Mouse (Mus musculus) liver, embryonic 16.5 days (tissue): ENCODE data around the gene Dnajb11. TPM values are rescaled to one million over a fixed set of nuclear protein-coding genes. Genes with fewer than 3 reads are reported as not detected.

Source experiments
- ATAC-seq: fragments of 200-750 bp; cut with Nextera tagmentation; 2 replicates; pipeline ENCODE4 v1.8.0; 2017; ENCODE audit warnings: low read depth, mild to moderate bottlenecking, moderate number of reproducible peaks, moderate library complexity
- H3K27ac ChIP-seq: fragments of 300-500 bp; sonication (generic); 2 replicates; pipeline ENCODE4 v1.5.1; 2014; ENCODE audit warnings: mild to moderate bottlenecking, low read length
- H3K27me3 ChIP-seq: fragments of 300-500 bp; sonication (generic); 2 replicates; pipeline ENCODE4 v1.6.1; 2014; ENCODE audit warnings: low read depth, low read length, mixed read lengths; ENCODE audit not compliant: control insufficient read depth, insufficient read depth
- H3K36me3 ChIP-seq: fragments of 300-500 bp; sonication (generic); 2 replicates; pipeline ENCODE4 v1.6.1; 2014; ENCODE audit warnings: mild to moderate bottlenecking; ENCODE audit not compliant: control insufficient read depth, insufficient read depth
- H3K4me1 ChIP-seq: fragments of 300-500 bp; sonication (generic); 2 replicates; pipeline ENCODE4 v1.6.1; 2014; ENCODE audit warnings: low read depth, low read length, mixed read lengths; ENCODE audit not compliant: control insufficient read depth
- H3K4me2 ChIP-seq: fragments of 300-500 bp; sonication (generic); 2 replicates; pipeline ENCODE4 v1.6.1; 2014; ENCODE audit warnings: low read depth, low read length, mixed read lengths
- H3K4me3 ChIP-seq: fragments of 300-500 bp; sonication (generic); 2 replicates; pipeline ENCODE4 v1.5.1; 2014; ENCODE audit warnings: low read depth, mild to moderate bottlenecking, low read length
- H3K9ac ChIP-seq: fragments of 300-500 bp; sonication (generic); 2 replicates; pipeline ENCODE4 v1.6.1; 2014; ENCODE audit warnings: low read depth, low read length
- H3K9me3 ChIP-seq: fragments of 300-500 bp; sonication (generic); replicated peaks from 2 replicates; pipeline ENCODE4 v1.6.1; 2016; ENCODE audit warnings: low read length; ENCODE audit not compliant: control insufficient read depth
- WGBS: fragments of 180-500 bp; shearing (Covaris S2); extraction: QIAGEN DNeasy Blood & Tissue Kit; methylation state at CpG from one replicate; pipeline ENCODE4 v1.1.7; 2014; ENCODE audit not compliant: insufficient replicate concordance; 5-methylcytosine and 5-hydroxymethylcytosine counted together
- polyA plus RNA-seq: library from polyadenylated mRNA; unstranded; fragments of >200 nt; fragmentation: Nextera tagmentation; extraction: Ambion mirVana; gene quantifications from 2 replicates; pipeline ENCODE4 v1.2.1, GENCODE M21; 2015

Dnajb11 gene
- polyA plus RNA-seq, 1 experiment from 2014 or later: 50.7 TPM

GRCm38 (mm10) chr16:22878716-22879115, 21.1 kb downstream of the Dnajb11 start:
- 52% methylated on average over 7 of the region's 7 CpGs for WGBS
- Histone ChIP-seq H3K27ac (no peak overlapping the region), H3K27me3 (no peaks in the 10 kb centered on the region), H3K4me2 (no peak overlapping the region), H3K4me1 (peaks cover 3% of the 10 kb centered on the region), H3K4me3 (no peak overlapping the region), H3K9ac (no peak overlapping the region), H3K9me3 (no peaks in the 10 kb centered on the region), H3K36me3 (no peaks in the 10 kb centered on the region)
- no peak for ATAC-seq

GRCm38 (mm10) chr16:22879945-22880595, 22.4 kb downstream of the Dnajb11 start:
- 62% methylated on average over 7 of the region's 7 CpGs for WGBS
- no peak for ATAC-seq
- Histone ChIP-seq H3K4me1 (peaks cover 3% of the 10 kb centered on the region), H3K4me3 (no peak overlapping the region), H3K9ac (no peak overlapping the region), H3K27ac (peak overlapping the region; percentile 52), H3K36me3 (no peaks in the 10 kb centered on the region), H3K27me3 (no peaks in the 10 kb centered on the region), H3K9me3 (no peaks in the 10 kb centered on the region), H3K4me2 (no peak overlapping the region)

- no peak; the same call in 1 of the 2 replicates for ATAC-seq
These were observed 23.3 kb downstream of the Dnajb11 start for GRCm38 (mm10) chr16:22880900-22881299.

GRCm38 (mm10) chr16:22881487-22881886, 23.8 kb downstream of the Dnajb11 start:
- peak overlapping the region; percentile 81 for H3K27ac ChIP-seq
- H3K9ac ChIP-seq: no peak overlapping the region
- 14% methylated on average over 4 of the region's 4 CpGs for WGBS
- H3K36me3 ChIP-seq: no peaks in the 10 kb centered on the region
- H3K4me1 ChIP-seq: peaks cover 3% of the 10 kb centered on the region
- H3K27me3 ChIP-seq: no peaks in the 10 kb centered on the region
- no peak overlapping the region for H3K4me3 ChIP-seq
- H3K4me2 ChIP-seq: peak overlapping the region; percentile 25; the same call in 1 of the 2 replicates
- H3K9me3 ChIP-seq: no peaks in the 10 kb centered on the region
- peak; percentile 80 for ATAC-seq

More at GRCm38 (mm10) chr16:22880900-22881299, 23.3 kb downstream of the Dnajb11 start:
- peak overlapping the region; percentile 79 for H3K27ac ChIP-seq
- no peak overlapping the region for H3K9ac ChIP-seq
- peaks cover 3% of the 10 kb centered on the region for H3K4me1 ChIP-seq
- H3K4me2 ChIP-seq: 0 out of 2 replicates have a peak overlapping the region, but pooled peaks have one; percentile 2
- H3K36me3 ChIP-seq: no peaks in the 10 kb centered on the region
- no peaks in the 10 kb centered on the region for H3K9me3 ChIP-seq
- H3K27me3 ChIP-seq: no peaks in the 10 kb centered on the region
- WGBS: 38% methylated on average over 6 of the region's 6 CpGs
- no peak overlapping the region for H3K4me3 ChIP-seq

- peaks cover 3% of the 10 kb centered on the region for H3K4me1 ChIP-seq
- no peak overlapping the region for H3K4me2 ChIP-seq
- no peak overlapping the region for H3K4me3 ChIP-seq
- no peaks in the 10 kb centered on the region for H3K9me3 ChIP-seq
- 63% methylated on average over 5 of the region's 5 CpGs for WGBS
- no peaks in the 10 kb centered on the region for H3K36me3 ChIP-seq
- 0 out of 2 replicates have a peak overlapping the region, but pooled peaks have one; percentile 27 for H3K27ac ChIP-seq
- H3K9ac ChIP-seq: no peak overlapping the region
- H3K27me3 ChIP-seq: no peaks in the 10 kb centered on the region
- no peak for ATAC-seq
These were observed 25.8 kb downstream of the Dnajb11 start for GRCm38 (mm10) chr16:22883441-22883840.

GRCm38 (mm10) chr16:22885356-22885755, 27.7 kb downstream of the Dnajb11 start:
- H3K27ac ChIP-seq: no peak overlapping the region
- WGBS: 13% methylated on average over 4 of the region's 4 CpGs

GRCm38 (mm10) chr16:22886726-22887125, 29.1 kb downstream of the Dnajb11 start:
- Histone ChIP-seq H3K36me3 (no peaks in the 10 kb centered on the region), H3K9ac (no peak overlapping the region), H3K4me1 (peaks cover 9% of the 10 kb centered on the region), H3K9me3 (no peaks in the 10 kb centered on the region), H3K27ac (peak overlapping the region; percentile 49), H3K4me3 (peak overlapping the region; percentile 11; the same call in 1 of the 2 replicates), H3K27me3 (no peaks in the 10 kb centered on the region), H3K4me2 (peak overlapping the region; percentile 21)
- ATAC-seq: no peak; the same call in 1 of the 2 replicates
- 48% methylated on average over 3 of the region's 3 CpGs for whole genome bisulfite sequencing

More at GRCm38 (mm10) chr16:22885356-22885755, 27.7 kb downstream of the Dnajb11 start:
- Histone ChIP-seq H3K4me1 (peaks cover 10% of the 10 kb centered on the region), H3K4me2 (no peak overlapping the region), H3K27me3 (no peaks in the 10 kb centered on the region), H3K4me3 (no peak overlapping the region), H3K9me3 (no peaks in the 10 kb centered on the region), H3K36me3 (no peaks in the 10 kb centered on the region), H3K9ac (no peak overlapping the region)
- no peak for ATAC-seq

- Histone ChIP-seq H3K4me2 (no peak overlapping the region), H3K36me3 (no peaks in the 10 kb centered on the region), H3K27ac (peak overlapping the region; percentile 33; the same call in 1 of the 2 replicates), H3K9ac (no peak overlapping the region), H3K4me1 (peaks cover 6% of the 10 kb centered on the region), H3K27me3 (no peaks in the 10 kb centered on the region), H3K4me3 (no peak overlapping the region), H3K9me3 (no peaks in the 10 kb centered on the region)
- ATAC-seq: peak; percentile 15; the same call in 1 of the 2 replicates
- WGBS: 48% methylated on average over 4 of the region's 4 CpGs
These were observed 31.2 kb downstream of the Dnajb11 start for GRCm38 (mm10) chr16:22888835-22889234.

- ATAC-seq: no peak
- Histone ChIP-seq H3K36me3 (no peaks in the 10 kb centered on the region), H3K4me3 (no peak overlapping the region)
These were observed 32.1 kb downstream of the Dnajb11 start for GRCm38 (mm10) chr16:22889716-22890115.

More at GRCm38 (mm10) chr16:22889716-22890115, 32.1 kb downstream of the Dnajb11 start:
- H3K4me2 ChIP-seq: no peak overlapping the region
- H3K4me1 ChIP-seq: peaks cover 6% of the 10 kb centered on the region
- no peak overlapping the region for H3K9ac ChIP-seq
- 38% methylated on average over 8 of the region's 8 CpGs for WGBS
- H3K27me3 ChIP-seq: no peaks in the 10 kb centered on the region
- H3K27ac ChIP-seq: no peak overlapping the region
- H3K9me3 ChIP-seq: no peaks in the 10 kb centered on the region
